Mouse (Mus musculus) MEL (cell line): ENCODE measurements around the gene Ppa1. TPM values are rescaled to one million over a fixed set of nuclear protein-coding genes. Genes with fewer than 3 reads are reported as not detected.

Experiments used
- DNase-seq: peaks from one replicate; pipeline ENCODE4 v3.0.0; 2011; ENCODE audit warnings: low read depth, low spot score
- H3K27ac ChIP-seq: 2 replicates; pipeline ENCODE4 v1.5.1; 2012; ENCODE audit warnings: low read depth, mild to moderate bottlenecking, control low read depth, low read length, moderate library complexity; ENCODE audit not compliant: control insufficient read depth
- H3K27me3 ChIP-seq, 2 experiments: fragments of 150-350 bp in 1 of 2; sonication (generic) in 1 of 2; 2 replicates each; pipeline ENCODE4 v1.6.1; 2012; ENCODE audit warnings: low read length in 2 of 2, mild to moderate bottlenecking in 2 of 2, improper control_type of control experiment in 1 of 2, moderate library complexity in 1 of 2; ENCODE audit not compliant: insufficient read depth in 2 of 2, control insufficient read depth in 1 of 2
- H3K36me3 ChIP-seq, 2 experiments: 2 replicates each; pipeline ENCODE4 v1.6.1; 2012 to 2014; ENCODE audit warnings: low read length in 2 of 2, improper control_type of control experiment in 1 of 2, inconsistent platforms in 1 of 2, mild to moderate bottlenecking in 1 of 2; ENCODE audit not compliant: insufficient read depth in 2 of 2, control insufficient read depth in 1 of 2
- H3K4me1 ChIP-seq, 2 experiments: fragments of 150-350 bp in 1 of 2; sonication (generic) in 1 of 2; 2 replicates each; pipeline ENCODE4 v1.6.1; 2012; ENCODE audit warnings: low read length in 2 of 2, improper control_type of control experiment in 1 of 2, mild to moderate bottlenecking in 1 of 2; ENCODE audit not compliant: insufficient read depth in 2 of 2, control insufficient read depth in 1 of 2
- H3K4me3 ChIP-seq, 2 experiments: fragments of 150-350 bp in 1 of 2; sonication (generic) in 1 of 2; 2 replicates each; pipeline ENCODE4 v1.5.1; 2012; ENCODE audit warnings: low read depth in 2 of 2, low read length in 2 of 2, mild to moderate bottlenecking in 2 of 2, moderate library complexity in 2 of 2, control low read depth in 1 of 2, improper control_type of control experiment in 1 of 2; ENCODE audit not compliant: control insufficient read depth in 1 of 2, insufficient read depth in 1 of 2
- H3K79me2 ChIP-seq: 2 replicates; pipeline ENCODE4 v1.6.1; 2012; ENCODE audit warnings: mild to moderate bottlenecking, low read length, moderate library complexity; ENCODE audit not compliant: control insufficient read depth, poor library complexity, insufficient read depth
- H3K9ac ChIP-seq: 2 replicates; pipeline ENCODE4 v1.6.1; 2012; ENCODE audit warnings: low read depth, mild to moderate bottlenecking, control low read depth, low read length, moderate library complexity; ENCODE audit not compliant: control insufficient read depth, poor library complexity, severe bottlenecking
- H3K9me3 ChIP-seq: fragments of 150-350 bp; sonication (generic); replicated peaks from 2 replicates; pipeline ENCODE4 v1.6.1; 2012; ENCODE audit warnings: mild to moderate bottlenecking, low read length, improper control_type of control experiment, moderate library complexity; ENCODE audit not compliant: insufficient read depth
- BHLHE40 ChIP-seq: IDR thresholded peaks from 2 replicates; pipeline ENCODE4 v1.6.1; 2012; ENCODE audit warnings: low read depth, mild to moderate bottlenecking, inconsistent platforms, low read length, improper control_type of control experiment, borderline replicate concordance
- CTCF ChIP-seq, 3 experiments: IDR thresholded peaks in 2 of 3; conservative IDR thresholded peaks in 1 of 3; 2 replicates each; pipeline ENCODE4 v1.5.1; 2011 to 2012; ENCODE audit warnings: low read length in 3 of 3, low read depth in 2 of 3, mild to moderate bottlenecking in 2 of 3, improper control_type of control experiment in 1 of 3, inconsistent platforms in 1 of 3, mixed read lengths in 1 of 3, moderate library complexity in 1 of 3; ENCODE audit not compliant: control insufficient read depth in 1 of 3, insufficient read depth in 1 of 3, poor library complexity in 1 of 3, severe bottlenecking in 1 of 3
- E2F4 ChIP-seq: IDR thresholded peaks from 2 replicates; pipeline ENCODE4 v1.6.1; 2011; ENCODE audit warnings: low read depth, low read length, improper control_type of control experiment, borderline replicate concordance
- EP300 ChIP-seq, 2 experiments: IDR thresholded peaks; 2 replicates each; pipeline ENCODE4 v1.6.1; 2011; ENCODE audit warnings: improper control_type of control experiment in 2 of 2, low read length in 2 of 2, low read depth in 1 of 2, mild to moderate bottlenecking in 1 of 2
- ETS1 ChIP-seq: IDR thresholded peaks from 2 replicates; pipeline ENCODE4 v1.6.1; 2012; ENCODE audit warnings: low read depth, mild to moderate bottlenecking, inconsistent platforms, low read length, improper control_type of control experiment, moderate library complexity
- GABPA ChIP-seq: IDR thresholded peaks from 2 replicates; pipeline ENCODE4 v1.6.1; 2012; ENCODE audit warnings: low read depth, mild to moderate bottlenecking, inconsistent platforms, low read length, improper control_type of control experiment, moderate library complexity
- GATA1 ChIP-seq: IDR thresholded peaks from 2 replicates; pipeline ENCODE4 v1.6.1; 2011; ENCODE audit warnings: low read depth, low read length, improper control_type of control experiment
- HCFC1 ChIP-seq: IDR thresholded peaks from 2 replicates; pipeline ENCODE4 v1.6.1; 2012; ENCODE audit warnings: low read depth, mild to moderate bottlenecking, inconsistent platforms, low read length, improper control_type of control experiment, moderate library complexity
- JUND ChIP-seq: IDR thresholded peaks from 2 replicates; pipeline ENCODE4 v1.6.1; 2011; ENCODE audit warnings: low read depth, mild to moderate bottlenecking, improper control_type of control experiment, low read length
- KAT2A ChIP-seq: conservative IDR thresholded peaks from 2 replicates; pipeline ENCODE4 v1.6.1; 2012; ENCODE audit warnings: low read depth, low read length, improper control_type of control experiment, inconsistent platforms
- MAX ChIP-seq: IDR thresholded peaks from 2 replicates; pipeline ENCODE4 v1.6.1; 2011; ENCODE audit warnings: low read length, improper control_type of control experiment
- MAZ ChIP-seq: IDR thresholded peaks from 2 replicates; pipeline ENCODE4 v1.6.1; 2012; ENCODE audit warnings: low read depth, mild to moderate bottlenecking, inconsistent platforms, low read length, improper control_type of control experiment
- MEF2A ChIP-seq: IDR thresholded peaks from 2 replicates; pipeline ENCODE4 v1.6.1; 2014; ENCODE audit warnings: low read depth, mild to moderate bottlenecking, inconsistent platforms, low read length, improper control_type of control experiment; ENCODE audit not compliant: poor library complexity, insufficient replicate concordance, severe bottlenecking; ENCODE audit errors: extremely low read depth
- MYB ChIP-seq: IDR thresholded peaks from 2 replicates; pipeline ENCODE4 v1.6.1; 2011; ENCODE audit warnings: mild to moderate bottlenecking, low read depth, low read length, improper control_type of control experiment
- NELFE ChIP-seq: IDR thresholded peaks from 2 replicates; pipeline ENCODE4 v1.6.1; 2011; ENCODE audit warnings: low read depth, low read length, improper control_type of control experiment
- POLR2A ChIP-seq, 2 experiments: IDR thresholded peaks; 2 replicates each; pipeline ENCODE4 v1.6.1; 2011 to 2012; ENCODE audit warnings: low read length in 2 of 2, mild to moderate bottlenecking in 2 of 2, control low read depth in 1 of 2, improper control_type of control experiment in 1 of 2, low read depth in 1 of 2, moderate library complexity in 1 of 2; ENCODE audit not compliant: control insufficient read depth in 1 of 2, insufficient read depth in 1 of 2, poor library complexity in 1 of 2
- POLR2AphosphoS2 ChIP-seq: IDR thresholded peaks from 2 replicates; pipeline ENCODE4 v1.6.1; 2011; ENCODE audit warnings: low read length, improper control_type of control experiment
- POLR2AphosphoS5 ChIP-seq: IDR thresholded peaks from 2 replicates; pipeline ENCODE4 v1.6.1; 2012; ENCODE audit warnings: low read depth, borderline replicate concordance, mild to moderate bottlenecking, inconsistent platforms, low read length, moderate library complexity, mixed read lengths
- RAD21 ChIP-seq: IDR thresholded peaks from 2 replicates; pipeline ENCODE4 v1.6.1; 2011; ENCODE audit warnings: mild to moderate bottlenecking, low read depth, low read length, improper control_type of control experiment
- SIN3A ChIP-seq: IDR thresholded peaks from 2 replicates; pipeline ENCODE4 v1.6.1; 2012; ENCODE audit warnings: low read length, improper control_type of control experiment, inconsistent platforms
- UBTF ChIP-seq: IDR thresholded peaks from 2 replicates; pipeline ENCODE4 v1.6.1; 2012; ENCODE audit warnings: low read depth, mild to moderate bottlenecking, inconsistent platforms, low read length, improper control_type of control experiment, moderate library complexity, borderline replicate concordance; ENCODE audit not compliant: insufficient read depth
- USF2 ChIP-seq, 2 experiments: IDR thresholded peaks; 2 replicates each; pipeline ENCODE4 v1.6.1; 2011 to 2012; ENCODE audit warnings: improper control_type of control experiment in 2 of 2, low read length in 2 of 2, borderline replicate concordance in 1 of 2, inconsistent platforms in 1 of 2, low read depth in 1 of 2, mild to moderate bottlenecking in 1 of 2; ENCODE audit not compliant: insufficient read depth in 1 of 2
- ZMIZ1 ChIP-seq: IDR thresholded peaks from 2 replicates; pipeline ENCODE4 v1.6.1; 2012; ENCODE audit warnings: low read depth, mild to moderate bottlenecking, inconsistent platforms, low read length, improper control_type of control experiment, moderate library complexity
- ZNF384 ChIP-seq: IDR thresholded peaks from 2 replicates; pipeline ENCODE4 v1.6.1; 2012; ENCODE audit warnings: low read depth, mild to moderate bottlenecking, inconsistent platforms, low read length, improper control_type of control experiment
- polyA plus RNA-seq, 2 experiments: library from polyadenylated mRNA; stranded (reverse) in 1 of 2; unstranded in 1 of 2; fragments of >175 nt in 1 of 2; fragments of >200 nt in 1 of 2; gene quantifications; 2 replicates each; pipeline versions ENCODE4 v1.2.1 to v1.2.4; 2012; ENCODE audit warnings: low replicate concordance in 2 of 2, low read depth in 1 of 2; ENCODE audit not compliant: insufficient read length in 2 of 2, insufficient read depth in 1 of 2, missing spikeins in 1 of 2
- total RNA-seq: library from RNA; depleted of rRNA; stranded (reverse); fragments of 300-350 nt; gene quantifications from 2 replicates; pipeline ENCODE4 v1.2.3, GENCODE M21; 2012

The Ppa1 gene
- total and polyA plus RNA-seq, 3 experiments: 197 to 201 TPM; not detected in 1

DNA sequence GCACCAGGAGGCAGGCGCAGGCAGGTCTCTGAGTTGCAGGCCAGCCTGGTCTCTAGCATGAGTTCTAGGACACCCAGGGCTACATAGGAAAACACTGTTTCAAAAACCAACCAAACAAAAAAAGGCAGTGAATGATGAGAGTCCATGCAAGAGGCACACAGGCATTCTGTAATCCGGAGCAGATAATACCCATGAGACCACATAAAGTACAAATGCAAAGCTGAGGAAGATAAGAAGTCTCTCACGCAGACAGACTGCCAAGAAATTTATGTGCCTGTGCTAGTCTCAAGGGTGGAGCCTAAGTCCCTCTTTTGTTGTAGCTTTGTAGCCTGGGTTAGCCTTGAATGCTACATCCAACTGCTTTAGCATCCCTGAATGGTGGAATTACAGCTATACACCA is 17.3 kb downstream of the Ppa1 start (continued):
- TF ChIP-seq E2F4 (no peak), JUND (no peak), GABPA (no peak), ETS1 (peak; percentile 79), HCFC1 (no peak), MAX (peak; percentile 18; the same call in 1 of the 2 replicates), NELFE (no peak), GATA1 (peak; percentile 81), RAD21 (no peak), USF2 (IDR thresholded peaks at IDR 0.05; ENCODE audit: borderline replicate concordance in 1 of 2, insufficient read depth in 1 of 2, low read depth in 1 of 2, low read length in 2 of 2) (no peak), MAZ (no peak), POLR2A (IDR thresholded peaks at IDR 0.05; ENCODE audit: control insufficient read depth in 1 of 2, insufficient read depth in 1 of 2, low read depth in 1 of 2, low read length in 2 of 2, poor library complexity in 1 of 2) (no peak), EP300 (IDR thresholded peaks at IDR 0.05; ENCODE audit: low read depth in 1 of 2, low read length in 2 of 2) (peak; percentile 60 to 77), POLR2AphosphoS2 (peak; percentile 29; the same call in 1 of the 2 replicates), BHLHE40 (no peak), UBTF (no peak)

DNA sequence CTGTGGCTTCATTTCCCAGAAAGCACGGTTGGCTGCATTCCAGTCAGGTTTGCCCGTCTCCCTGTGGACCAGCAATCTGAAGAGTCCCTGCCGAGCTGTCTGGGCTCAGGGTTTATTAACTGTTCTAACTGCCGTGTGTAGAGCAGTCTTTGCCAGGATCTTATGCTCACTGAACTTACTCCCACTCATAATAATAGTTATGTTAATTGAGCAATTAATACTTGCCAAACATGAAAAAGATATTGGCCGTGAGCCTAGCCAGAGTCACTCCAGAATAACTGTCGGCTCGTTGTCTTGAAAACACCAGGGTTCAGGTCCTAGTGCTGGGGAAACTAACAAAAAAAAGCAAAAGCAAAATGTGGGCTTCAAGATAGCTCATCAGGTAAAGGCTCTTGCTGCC is 20.9 kb downstream of the Ppa1 start:
- Histone ChIP-seq H3K36me3 (peaks cover 22 to 30% of the 10 kb centered on the region in 2 experiments), H3K4me1 (peaks cover 9 to 25% of the 10 kb centered on the region in 2 experiments), H3K27me3 (no peaks in the 10 kb centered on the region), H3K79me2 (no peaks in the 10 kb centered on the region), H3K9me3 (no peaks in the 10 kb centered on the region), H3K27ac (peak overlapping the region; percentile 53)
- DNase-seq: no peak
- TF ChIP-seq ETS1 (no peak), ZNF384 (no peak), ZMIZ1 (no peak), GATA1 (no peak), POLR2AphosphoS5 (no peak), GABPA (no peak), MEF2A (no peak), CTCF (IDR thresholded peaks at IDR 0.05 in 2 of 3, conservative IDR thresholded peaks at IDR 0.05 in 1 of 3; ENCODE audit: control insufficient read depth in 1 of 3, insufficient read depth in 1 of 3, low read depth in 2 of 3, low read length in 3 of 3, poor library complexity in 1 of 3, severe bottlenecking in 1 of 3) (no peak), MYB (no peak), KAT2A (no peak), USF2 (IDR thresholded peaks at IDR 0.05; ENCODE audit: borderline replicate concordance in 1 of 2, insufficient read depth in 1 of 2, low read depth in 1 of 2, low read length in 2 of 2) (no peak), SIN3A (no peak), MAX (no peak)
- TF ChIP-seq, all 39 proteins: peak for 0
- Histone ChIP-seq H3K9ac (no peak overlapping the region), H3K4me3 (no peak overlapping the region)
